Mouse (Mus musculus) spleen, adult 10 weeks (tissue): ENCODE data around the gene 1700025F22Rik. TPM values are rescaled to one million over a fixed set of nuclear protein-coding genes. Genes with fewer than 3 reads are reported as not detected.

Source experiments
- polyA plus RNA-seq: library from polyadenylated mRNA; stranded (reverse); fragments of 350-450 nt; fragmentation: Illumina TruSeq; extraction: RNeasy Lipid Tissue Mini Kit (QIAGEN cat#74804); gene quantifications from one replicate; pipeline ENCODE4 v1.2.3, GENCODE M21; 2015; ENCODE audit warnings: low replicate concordance; ENCODE audit not compliant: insufficient read depth

Gene 1700025F22Rik
- not detected for polyA plus RNA-seq

DNA sequence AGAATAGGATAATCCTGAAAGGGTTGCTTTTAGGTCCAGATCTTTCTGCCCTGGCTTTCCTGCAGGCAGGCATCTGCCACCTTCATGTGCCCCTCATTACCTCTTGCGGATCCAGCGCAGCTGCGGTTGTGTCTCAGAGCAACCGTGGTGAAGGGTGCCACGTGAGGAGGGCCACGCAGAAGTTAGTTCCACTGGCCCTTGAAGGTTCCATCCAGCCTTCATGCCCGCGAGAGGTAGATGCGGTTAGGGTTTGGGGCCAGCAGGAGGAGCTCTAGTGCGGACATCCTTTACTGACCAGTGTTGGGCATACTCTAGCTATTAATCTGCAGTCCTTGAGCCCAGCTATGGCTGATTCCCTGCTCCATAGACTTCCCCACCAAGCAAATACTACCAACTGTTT, at the start of gene 1700025F22Rik:
Gene 1700025F22Rik (minus strand): TSS at position 149 of the 400 bp plus-strand sequence.

DNA sequence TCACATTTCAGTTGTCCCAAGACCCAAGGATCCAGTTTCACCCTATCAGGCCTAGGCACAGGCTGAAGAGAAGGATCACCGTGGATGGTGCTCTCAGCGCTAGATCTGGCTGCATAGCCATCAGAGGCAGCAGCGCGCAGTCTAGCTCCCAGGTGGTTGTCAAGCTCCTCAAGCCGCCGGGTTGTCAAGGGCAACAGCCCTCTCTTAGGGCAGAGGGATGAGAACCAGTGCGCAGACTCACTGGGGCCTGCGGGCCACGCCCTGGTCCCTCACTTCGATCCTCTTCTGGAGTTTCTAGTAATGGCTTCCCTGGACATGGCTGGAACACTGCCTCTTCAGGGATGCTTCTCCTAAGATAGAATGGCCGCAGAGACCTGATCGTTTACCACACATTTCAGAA, 31.4 kb upstream of the 1700025F22Rik start, which contains the start of gene Ms4a13:
Gene Ms4a13 (minus strand): TSS at position 192 of the 400 bp plus-strand sequence.

DNA sequence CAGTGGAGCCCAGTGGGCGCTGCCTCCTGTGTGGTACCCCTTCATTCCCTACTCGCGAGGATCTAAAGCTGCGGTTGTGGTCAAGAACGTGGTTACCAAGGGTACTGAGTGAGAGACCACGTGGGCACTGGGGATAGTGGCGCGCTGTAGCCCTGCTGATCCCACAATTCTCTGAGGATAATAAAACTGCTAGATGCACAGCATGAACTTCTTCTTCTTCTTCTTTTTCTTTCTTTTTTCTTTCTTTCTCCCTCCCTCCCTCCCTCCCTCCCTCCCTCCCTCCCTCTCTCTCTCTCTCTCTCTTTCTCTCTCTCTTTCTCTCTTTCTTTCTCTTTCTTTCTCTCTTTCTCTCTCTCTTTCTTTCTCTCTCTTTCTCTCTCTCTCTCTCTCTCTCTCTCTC, 34.3 kb downstream of the 1700025F22Rik start, which contains the start of gene 1700017D01Rik:
Gene 1700017D01Rik (minus strand): TSS at position 101 of the 400 bp plus-strand sequence.

Other genes starting within 250 kb of the 1700025F22Rik start
- gene Zp1, start 244.7 kb downstream of the 1700025F22Rik start, polyA plus RNA-seq, result not detected
- 0.14 TPM for gene Ptgdr2, start 228.2 kb downstream of the 1700025F22Rik start, polyA plus RNA-seq
- 7.5 TPM for gene Ccdc86, start 216.1 kb downstream of the 1700025F22Rik start, polyA plus RNA-seq
- gene Ms4a10, start 190.7 kb downstream of the 1700025F22Rik start, polyA plus RNA-seq, result not detected
- gene Ms4a15, start 172.1 kb downstream of the 1700025F22Rik start, polyA plus RNA-seq, result not detected
- not detected for gene Ms4a18, start 147.3 kb downstream of the 1700025F22Rik start, polyA plus RNA-seq
- 9.2 TPM for gene Ms4a8a, start 84.2 kb downstream of the 1700025F22Rik start, polyA plus RNA-seq
- gene 1700017D01Rik, start 34.4 kb downstream of the 1700025F22Rik start, polyA plus RNA-seq, result not detected
- gene Ms4a13, start 31.4 kb upstream of the 1700025F22Rik start, polyA plus RNA-seq, result not detected
- not detected for gene Ms4a12, start 67.1 kb upstream of the 1700025F22Rik start, polyA plus RNA-seq
- gene Ms4a1, start 100.9 kb upstream of the 1700025F22Rik start, polyA plus RNA-seq, result 821 TPM
- gene Ms4a5, start 118.6 kb upstream of the 1700025F22Rik start, polyA plus RNA-seq, result not detected
- 3.4 TPM for gene Ms4a14, start 149.1 kb upstream of the 1700025F22Rik start, polyA plus RNA-seq
- gene Ms4a7, start 170.8 kb upstream of the 1700025F22Rik start, polyA plus RNA-seq, result 27.2 TPM
- 8.1 TPM for gene Ms4a4a, start 210.2 kb upstream of the 1700025F22Rik start, polyA plus RNA-seq
- 282 TPM for gene Ms4a4c, start 239.4 kb upstream of the 1700025F22Rik start, polyA plus RNA-seq